Mouse (Mus musculus): ENCODE data around the gene Lysmd4. TPM values are rescaled to one million over a fixed set of nuclear protein-coding genes. Genes with fewer than 3 reads are reported as not detected.

Lysmd4 gene
- polyA plus RNA-seq, 1 experiment from 2014 or later, result 18.2 TPM

Other genes with a start within 250 kb of the Lysmd4 start
- 30.6 and 32.1 TPM in 2 replicates for gene Mef2a, start 150.3 kb downstream of the Lysmd4 start, polyA plus RNA-seq (2016; fragmentation: Nextera tagmentation; extraction: Ambion mirVana)

All from forebrain, embryonic 12.5 days (tissue).